Mouse (Mus musculus) thymus, adult 2 months (tissue): Measurements from ENCODE around the gene Garem2.

ENCODE experiments used
- CTCF ChIP-seq: fragments of 200-500 bp; IDR thresholded peaks from 2 replicates; pipeline ENCODE4 v1.5.1; 2012; ENCODE audit warnings: mild to moderate bottlenecking, control low read depth, low read length, moderate library complexity, borderline replicate concordance; ENCODE audit not compliant: control insufficient read depth, poor library complexity, insufficient read depth; ENCODE audit errors: extremely low read depth
- POLR2A ChIP-seq: fragments of 200-500 bp; IDR thresholded peaks from 2 replicates; pipeline ENCODE4 v1.6.1; 2012; ENCODE audit warnings: mild to moderate bottlenecking, low read length, control low read depth, moderate library complexity; ENCODE audit not compliant: control insufficient read depth, poor library complexity, insufficient read depth; ENCODE audit errors: extremely low read depth

GRCm38 (mm10) chr5:30159601-30160000, 54.6 kb downstream of the Garem2 start:
- TF ChIP-seq POLR2A, result no peak
- no peak for TF ChIP-seq CTCF
